Mouse (Mus musculus): ENCODE measurements at regions not wholly inside any gene's neighbourhood (a gene's known extent, or its start where the extent isn't known, plus 50 kb on each side); places are given as distances from the start of the nearest gene placed in this dataset.
"Not testable (repeated sequence)": the region's sequence is repeated elsewhere in the genome, so short reads cannot be mapped to it uniquely, and the experiment has no call there.

GRCm38 (mm10) chr14:53334451-53334850 is 838.9 kb upstream of the Olfr1507 start:
- not testable (repeated sequence) for DNase-seq (ENCODE audit: low read depth, low spot score)

- not testable (repeated sequence) for DNase-seq (ENCODE audit: low read depth, low spot score)
Measured at GRCm38 (mm10) chr14:53331153-53331552, 835.6 kb upstream of the Olfr1507 start.

GRCm38 (mm10) chr14:53324367-53324766 is 828.8 kb upstream of the Olfr1507 start:
- not testable (repeated sequence) for DNase-seq (ENCODE audit: low read depth, low spot score)

- not testable (repeated sequence) for DNase-seq (ENCODE audit: low read depth, low spot score)
Measured at GRCm38 (mm10) chr14:53318512-53319309, 823.2 kb upstream of the Olfr1507 start.

DNA sequence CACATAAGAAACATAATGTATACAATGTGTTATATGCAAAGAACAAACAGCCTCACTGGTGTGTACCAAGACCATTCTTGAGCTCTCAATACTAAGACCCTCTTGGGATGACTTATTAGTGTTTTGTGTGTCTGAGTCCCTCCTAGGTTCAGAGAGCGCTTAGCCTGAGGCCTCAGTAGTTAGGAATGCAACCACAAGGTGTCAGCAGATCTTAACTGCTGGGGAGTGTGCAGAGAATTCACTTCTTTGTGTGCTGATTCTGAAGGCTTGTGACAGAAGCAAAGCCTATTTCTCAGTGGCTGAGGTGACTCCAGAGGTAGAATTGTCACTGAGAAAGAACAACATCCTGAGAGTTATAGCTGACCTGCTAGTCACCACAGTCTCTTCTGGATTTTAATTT is 816.9 kb upstream of the Olfr1507 start:
- not testable (repeated sequence) for DNase-seq (ENCODE audit: low read depth, low spot score)

DNA sequence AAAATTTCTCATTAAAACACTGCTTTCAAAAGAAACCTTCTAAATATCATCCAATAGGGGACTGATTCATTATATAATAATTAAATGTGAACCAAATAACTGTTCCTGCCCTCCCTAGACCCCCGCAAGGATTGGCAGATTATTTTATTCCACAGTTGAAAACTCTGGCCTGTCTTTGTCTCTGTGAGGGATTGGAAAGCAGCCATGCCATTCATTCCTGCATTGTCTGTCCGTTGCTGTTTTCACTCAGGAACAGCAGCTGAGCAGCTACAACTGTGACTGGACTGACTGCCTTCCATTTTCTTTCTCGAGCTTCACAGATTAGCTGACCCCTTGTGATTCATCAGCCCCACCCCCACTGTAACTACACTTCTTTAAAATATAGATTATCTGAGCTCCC is 807.6 kb upstream of the Olfr1507 start:
- DNase-seq (ENCODE audit: low read depth, low spot score) = not testable (repeated sequence)

DNA sequence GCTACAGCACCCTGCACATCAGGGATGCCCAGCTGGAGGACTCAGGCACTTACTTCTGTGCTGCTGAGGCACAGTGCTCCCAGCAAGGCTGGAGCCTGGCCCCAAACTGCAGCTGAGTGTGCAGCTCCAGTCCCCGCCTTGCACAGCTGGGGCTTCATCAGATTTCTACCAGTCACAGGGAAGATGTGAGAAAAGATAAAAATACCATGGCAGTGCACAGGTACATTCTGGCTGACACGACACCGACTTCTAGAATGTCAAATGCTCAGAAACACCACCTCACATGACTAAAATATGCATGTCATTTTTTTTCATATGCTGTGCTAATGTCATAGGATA is 806.9 kb upstream of the Olfr1507 start:
- not testable (repeated sequence) for DNase-seq (ENCODE audit: low read depth, low spot score)

DNA sequence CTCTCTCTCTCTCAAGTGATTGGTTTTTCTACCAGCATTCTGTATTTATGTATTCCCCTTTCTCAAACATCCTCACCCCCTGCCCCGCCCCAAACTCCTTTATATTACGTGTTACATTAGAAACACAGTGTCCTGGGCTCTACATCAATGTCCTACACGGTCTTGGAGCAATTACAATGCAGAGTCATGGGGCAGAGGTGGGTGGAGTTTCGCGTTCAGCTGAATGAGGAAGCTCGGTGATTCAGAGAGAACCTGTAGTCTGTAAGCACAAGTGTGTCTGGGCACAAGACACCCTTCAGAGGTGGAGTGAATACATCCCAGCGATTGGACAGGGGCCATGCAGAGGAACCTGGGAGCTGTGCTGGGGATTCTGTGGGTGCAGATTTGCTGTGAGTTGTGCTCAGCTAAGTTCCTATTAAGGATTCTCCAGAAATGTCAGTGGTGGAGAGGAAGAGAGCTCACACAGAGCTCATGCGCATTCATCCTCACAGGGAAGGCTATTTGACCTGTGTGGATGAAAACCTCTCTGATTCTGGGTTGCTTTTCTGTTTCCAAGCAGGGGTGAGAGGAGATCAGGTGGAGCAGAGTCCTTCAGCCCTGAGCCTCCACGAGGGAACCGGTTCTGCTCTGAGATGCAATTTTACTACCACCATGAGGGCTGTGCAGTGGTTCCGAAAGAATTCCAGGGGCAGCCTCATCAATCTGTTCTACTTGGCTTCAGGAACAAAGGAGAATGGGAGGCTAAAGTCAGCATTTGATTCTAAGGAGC is 806.4 kb upstream of the Olfr1507 start:
- DNase-seq (ENCODE audit: low read depth, low spot score) = not testable (repeated sequence)

GRCm38 (mm10) chr14:53301110-53301509 is 805.6 kb upstream of the Olfr1507 start:
- not testable (repeated sequence) for DNase-seq (ENCODE audit: low read depth, low spot score)

- DNase-seq (ENCODE audit: low read depth, low spot score) = not testable (repeated sequence)
Measured at GRCm38 (mm10) chr14:53299735-53300134, 804.2 kb upstream of the Olfr1507 start.

DNA sequence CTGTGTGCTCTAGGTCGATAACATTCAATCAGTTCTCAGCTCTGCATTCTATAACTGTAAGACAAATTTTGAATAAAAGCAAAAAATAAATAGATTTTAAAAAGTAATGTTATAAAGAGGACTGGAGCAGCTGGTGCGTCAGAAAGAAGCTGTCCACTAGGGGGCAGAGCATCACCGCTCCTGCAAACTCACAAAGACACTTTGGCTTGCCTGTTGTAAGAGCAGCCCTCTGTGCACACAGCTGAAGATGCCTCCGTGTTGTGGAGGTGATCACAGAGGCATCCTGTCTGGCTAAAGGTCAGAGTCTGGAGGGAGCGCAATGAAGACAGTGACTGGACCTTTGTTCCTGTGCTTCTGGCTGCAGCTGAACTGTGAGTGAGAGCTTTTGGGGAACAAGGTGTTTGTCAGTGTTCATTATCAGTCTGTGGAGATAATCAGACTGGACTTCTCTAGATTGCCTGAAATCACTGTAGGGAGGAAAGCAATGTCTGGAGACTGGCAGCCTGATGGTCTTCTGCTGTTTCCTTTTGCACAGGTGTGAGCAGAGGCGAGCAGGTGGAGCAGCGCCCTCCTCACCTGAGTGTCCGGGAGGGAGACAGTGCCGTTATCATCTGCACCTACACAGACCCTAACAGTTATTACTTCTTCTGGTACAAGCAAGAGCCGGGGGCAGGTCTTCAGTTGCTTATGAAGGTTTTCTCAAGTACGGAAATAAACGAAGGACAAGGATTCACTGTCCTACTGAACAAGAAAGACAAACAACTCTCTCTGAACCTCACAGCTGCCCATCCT is 788.0 kb upstream of the Olfr1507 start:
- not testable (repeated sequence) for DNase-seq (ENCODE audit: low read depth, low spot score)

DNA sequence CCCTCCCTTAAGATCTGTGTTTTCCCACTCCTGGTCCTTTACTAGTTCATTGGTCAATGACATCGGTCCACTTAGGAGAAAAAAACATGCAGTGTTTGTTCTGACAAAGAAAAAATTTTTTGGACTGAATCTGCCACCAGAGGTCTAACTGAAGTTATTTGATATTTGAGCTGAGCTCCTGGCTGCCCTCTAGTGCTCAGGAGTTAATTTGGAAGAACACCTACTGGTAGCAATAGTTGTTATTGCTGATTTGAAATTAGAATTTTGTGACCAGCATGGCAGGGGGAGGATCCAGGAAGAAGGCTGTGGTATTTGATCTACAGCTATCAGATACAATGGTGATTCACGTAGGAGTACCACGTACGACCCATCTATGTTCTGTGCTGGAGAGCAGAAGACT is 777.7 kb upstream of the Olfr1507 start:
- DNase-seq (ENCODE audit: low read depth, low spot score) = not testable (repeated sequence)

GRCm38 (mm10) chr14:53267693-53268092 is 772.1 kb upstream of the Olfr1507 start:
- DNase-seq (ENCODE audit: low read depth, low spot score) = not testable (repeated sequence)

- not testable (repeated sequence) for DNase-seq (ENCODE audit: low read depth, low spot score)
Measured at GRCm38 (mm10) chr14:53255962-53256361, 760.4 kb upstream of the Olfr1507 start.

DNA sequence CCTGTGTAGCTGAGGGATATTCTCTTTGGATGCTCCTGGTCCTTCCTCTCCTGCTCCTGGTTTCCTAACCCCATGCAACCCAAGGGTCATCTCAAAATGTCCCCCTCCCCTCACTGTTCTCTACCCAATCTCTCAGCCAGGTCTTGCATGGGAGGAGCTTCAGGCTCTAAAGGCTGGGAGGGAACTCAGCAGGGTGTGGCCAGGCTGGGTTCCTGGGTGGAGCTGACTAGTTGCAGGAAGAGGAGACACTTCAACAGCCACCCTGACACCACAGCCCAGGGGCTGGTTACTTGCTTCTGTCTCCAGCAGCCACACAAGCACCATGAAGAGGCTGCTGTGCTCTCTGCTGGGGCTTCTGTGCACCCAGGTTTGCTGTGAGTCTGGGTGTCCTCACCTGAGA is 757.9 kb upstream of the Olfr1507 start:
- DNase-seq (ENCODE audit: low read depth, low spot score) = not testable (repeated sequence)

DNA sequence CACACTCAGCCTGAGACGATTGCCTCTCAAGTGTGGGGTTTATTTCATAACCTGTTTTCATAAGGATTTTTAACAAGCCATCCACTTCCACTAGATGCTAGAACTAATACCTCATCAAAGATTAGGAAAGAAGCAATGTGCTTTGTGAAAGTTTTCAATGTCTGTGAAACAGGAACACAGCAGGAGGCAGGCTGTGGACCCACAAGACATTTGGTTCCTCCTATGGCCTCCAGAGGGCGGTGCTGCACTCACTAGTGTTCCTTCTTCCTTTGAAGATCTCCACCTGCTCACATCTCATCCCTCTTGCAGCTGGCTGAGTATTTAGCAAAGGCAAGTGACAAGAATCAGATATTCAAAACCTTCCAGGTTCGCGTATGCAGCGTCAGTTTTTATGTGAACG is 735.6 kb upstream of the Olfr1507 start:
- DNase-seq (ENCODE audit: low read depth, low spot score) = not testable (repeated sequence)

DNA sequence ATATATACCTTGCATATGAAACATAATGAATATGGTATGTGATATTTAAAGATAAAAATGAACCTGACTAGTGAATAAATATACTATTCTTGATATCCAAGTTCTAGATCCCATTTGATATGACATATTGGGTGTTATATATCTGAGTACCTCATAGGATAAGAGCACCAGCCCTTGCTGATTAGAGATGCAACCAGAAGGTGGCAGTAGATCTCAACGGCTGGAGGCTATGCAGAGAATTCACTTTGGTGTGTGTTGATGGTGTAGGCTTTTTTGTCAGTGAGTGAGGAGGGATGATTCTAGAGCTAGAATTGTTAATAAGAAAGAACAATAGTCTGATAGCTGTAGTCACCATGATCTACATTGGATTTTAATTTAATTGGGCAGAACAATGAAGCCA is 729.2 kb upstream of the Olfr1507 start:
- not testable (repeated sequence) for DNase-seq (ENCODE audit: low read depth, low spot score)

DNA sequence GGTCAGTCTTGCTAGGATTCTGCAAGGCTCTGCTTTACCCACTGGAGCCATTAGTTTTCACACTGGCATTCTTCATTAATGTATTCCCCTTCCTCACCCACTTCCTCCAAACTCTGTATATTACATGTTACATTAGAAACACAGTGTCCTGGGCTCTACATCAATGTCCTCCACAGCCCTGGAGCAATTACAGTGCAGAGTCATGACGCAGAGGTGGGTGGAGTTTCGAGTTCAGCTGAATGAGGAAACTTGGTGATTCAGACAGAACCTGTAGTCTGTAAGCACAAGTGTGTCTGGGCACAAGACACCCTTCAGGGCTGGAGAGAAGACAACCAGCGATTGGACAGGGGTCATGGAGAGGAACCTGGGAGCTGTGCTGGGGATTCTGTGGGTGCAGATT is 715.0 kb upstream of the Olfr1507 start:
- DNase-seq (ENCODE audit: low read depth, low spot score) = not testable (repeated sequence)

DNA sequence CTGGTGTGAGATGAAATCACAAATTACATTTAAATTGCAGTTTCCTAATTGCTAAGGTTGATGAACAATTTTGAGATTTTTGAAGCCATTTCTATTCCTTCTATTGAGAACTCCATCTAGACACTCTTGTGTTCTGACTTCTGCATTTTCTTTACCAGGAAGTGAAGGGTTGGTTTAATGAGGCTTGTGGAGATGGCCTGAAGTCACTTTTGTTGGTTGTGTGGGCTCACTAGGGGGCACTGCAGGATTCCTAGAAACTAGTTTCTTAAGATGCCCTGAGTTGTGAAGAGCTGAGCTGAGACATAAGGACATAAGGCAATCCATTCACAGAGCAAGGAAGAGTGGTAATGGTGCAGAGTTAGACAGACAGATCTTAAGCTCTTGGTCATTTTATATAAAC is 713.7 kb upstream of the Olfr1507 start:
- not testable (repeated sequence) for DNase-seq (ENCODE audit: low read depth, low spot score)

- not testable (repeated sequence) for DNase-seq (ENCODE audit: low read depth, low spot score)
Measured at GRCm38 (mm10) chr14:53190931-53191330, 695.4 kb upstream of the Olfr1507 start.

- not testable (repeated sequence) for DNase-seq (ENCODE audit: low read depth, low spot score)
Measured at GRCm38 (mm10) chr14:53174099-53174498, 678.5 kb upstream of the Olfr1507 start.

GRCm38 (mm10) chr14:53166327-53166726 is 670.8 kb upstream of the Olfr1507 start:
- DNase-seq (ENCODE audit: low read depth, low spot score) = not testable (repeated sequence)
